Mouse (Mus musculus): Measurements from ENCODE around the gene Crebbp.
A peak's percentile ranks its signal among the peaks of the same experiment; 100 is the strongest.

- no peak for TF ChIP-seq CTCF (IDR thresholded peaks at IDR 0.05; ENCODE audit: low read depth)
- peak; percentile 85 for TF ChIP-seq EP300 (IDR thresholded peaks at IDR 0.05; ENCODE audit: low read depth)
Measured at GRCm38 (mm10) chr16:4169530-4169929, 44.3 kb downstream of the Crebbp start.
